Mouse (Mus musculus): ENCODE measurements around the gene Syt16. TPM values are rescaled to one million over a fixed set of nuclear protein-coding genes. Genes with fewer than 3 reads are reported as not detected.

The Syt16 gene
- total and polyA plus RNA-seq, 3 experiments, result 0.05 TPM; not detected in 2

DNA sequence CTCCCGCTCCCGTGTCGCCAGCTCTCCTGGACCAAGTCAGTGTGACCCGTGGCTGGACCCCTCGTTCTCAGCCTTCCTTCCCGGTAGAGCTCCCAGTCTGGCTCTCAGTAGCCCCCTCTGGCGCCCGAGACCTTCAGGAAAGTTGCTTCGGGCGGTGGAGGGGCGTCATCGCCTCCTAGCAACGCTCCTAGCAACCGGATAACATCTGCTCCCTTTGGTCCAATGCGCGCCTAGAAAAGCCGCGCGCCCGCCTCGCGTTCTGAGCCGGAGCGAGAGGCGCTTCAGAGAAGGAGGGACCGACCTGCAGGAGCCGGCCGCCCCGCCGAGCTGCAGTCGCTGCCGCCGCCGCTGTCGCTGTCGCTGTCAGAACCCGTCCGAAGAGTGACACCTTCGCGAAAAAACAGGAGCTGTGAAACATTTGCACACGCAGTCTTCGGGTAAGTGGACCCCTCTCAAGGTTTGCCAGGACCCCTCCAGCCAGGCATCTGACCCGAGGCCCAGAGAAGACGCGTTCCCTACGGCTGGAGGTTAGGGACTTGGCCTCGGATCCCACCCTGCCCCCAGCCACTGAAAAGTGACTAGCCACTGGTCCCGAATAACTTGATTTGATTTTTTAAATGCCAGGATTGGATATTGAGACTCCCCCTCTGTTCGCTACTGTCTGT lies 286.7 kb downstream of the Syt16 start:
- dilution Hi-C loops (cut with MboI; ENCODE audit: extremely low pct_ligation_motif_present, extremely low pct_unique_long_range_greater_than_20kb, low sequenced_read_pairs) (no loop called here), in situ Hi-C loops (cut with MboI; ENCODE audit: low pct_ligation_motif_present, low pct_unique_long_range_greater_than_20kb, low sequenced_read_pairs) (loop anchor here (25.0 kb wide), 1 partner anchor 272 kb away; no protein-coding TSS in a partner anchor)
- H3K9me3 ChIP-seq (replicated peaks; ENCODE audit: low read length), result no peaks in the 10 kb centered on the region
- H3K9ac ChIP-seq (ENCODE audit: insufficient read depth, low read depth), result no peak overlapping the region
- H3K4me1 ChIP-seq (ENCODE audit: control insufficient read depth in 1 of 2, insufficient read depth in 2 of 2), result peaks cover 4 to 18% of the 10 kb centered on the region in 2 experiments; a peak in 3 of 4 replicates
- H3K27ac ChIP-seq (ENCODE audit: insufficient read depth, low read depth), result no peak overlapping the region
- no peaks in the 10 kb centered on the region for H3K27me3 ChIP-seq (replicated peaks)
- H3K36me3 ChIP-seq (replicated peaks in 1 of 2; ENCODE audit: control insufficient read depth in 1 of 2, insufficient read depth in 1 of 2, low read length in 1 of 2), result no peaks in the 10 kb centered on the region
- H3K79me2 ChIP-seq (replicated peaks; ENCODE audit: control insufficient read depth, extremely low read depth, insufficient read depth, poor library complexity, severe bottlenecking), result no peaks in the 10 kb centered on the region
- H3K4me3 ChIP-seq (replicated peaks in 1 of 3; ENCODE audit: low read depth in 2 of 3, low read length in 2 of 3, poor library complexity in 1 of 3), result no peak overlapping the region
- no peak overlapping the region for H3K4me2 ChIP-seq (ENCODE audit: insufficient read depth, low read depth, poor library complexity, severe bottlenecking)
- DNase-seq (ENCODE audit: extremely low read depth), result no peak
- TF ChIP-seq MAFK (IDR thresholded peaks at IDR 0.05; ENCODE audit: insufficient replicate concordance, low read length), result no peak
- no peak for TF ChIP-seq GABPA (IDR thresholded peaks at IDR 0.05; ENCODE audit: insufficient replicate concordance, low read depth, low read length)
- TF ChIP-seq E2F4 (IDR thresholded peaks at IDR 0.05; ENCODE audit: insufficient replicate concordance, low read depth, low read length), result no peak
- TF ChIP-seq POLR2A (IDR thresholded peaks at IDR 0.05; ENCODE audit: low read depth, low read length), result no peak
- no peak for TF ChIP-seq EP300 (IDR thresholded peaks at IDR 0.05; ENCODE audit: low read length)
- TF ChIP-seq MAZ (IDR thresholded peaks at IDR 0.05; ENCODE audit: low read depth, low read length), result no peak
- TF ChIP-seq NRF1 (IDR thresholded peaks at IDR 0.05; ENCODE audit: low read depth, low read length), result no peak
- TF ChIP-seq MEF2A (IDR thresholded peaks at IDR 0.05; ENCODE audit: borderline replicate concordance, low read depth, low read length), result no peak
- no peak for TF ChIP-seq TBP (conservative IDR thresholded peaks at IDR 0.05; ENCODE audit: low read depth, low read length)
- no peak for TF ChIP-seq SMC3 (IDR thresholded peaks at IDR 0.05; ENCODE audit: low read depth, low read length)
- no peak for TF ChIP-seq POLR2AphosphoS2 (IDR thresholded peaks at IDR 0.05; ENCODE audit: low read depth, low read length)
- TF ChIP-seq USF2 (conservative IDR thresholded peaks at IDR 0.05; ENCODE audit: low read depth, low read length), result no peak
- TF ChIP-seq NELFE (IDR thresholded peaks at IDR 0.05; ENCODE audit: low read depth, low read length), result no peak
- TF ChIP-seq ELF1 (IDR thresholded peaks at IDR 0.05; ENCODE audit: low read depth, low read length), result no peak
- TF ChIP-seq ZKSCAN1 (IDR thresholded peaks at IDR 0.05; ENCODE audit: borderline replicate concordance, low read depth, low read length), result no peak
- TF ChIP-seq KAT2A (IDR thresholded peaks at IDR 0.05; ENCODE audit: insufficient replicate concordance, low read length), result no peak
- no peak for TF ChIP-seq ZMIZ1 (IDR thresholded peaks at IDR 0.05; ENCODE audit: low read depth, low read length)
- no peak for TF ChIP-seq HCFC1 (IDR thresholded peaks at IDR 0.05; ENCODE audit: low read depth, low read length)

DNA sequence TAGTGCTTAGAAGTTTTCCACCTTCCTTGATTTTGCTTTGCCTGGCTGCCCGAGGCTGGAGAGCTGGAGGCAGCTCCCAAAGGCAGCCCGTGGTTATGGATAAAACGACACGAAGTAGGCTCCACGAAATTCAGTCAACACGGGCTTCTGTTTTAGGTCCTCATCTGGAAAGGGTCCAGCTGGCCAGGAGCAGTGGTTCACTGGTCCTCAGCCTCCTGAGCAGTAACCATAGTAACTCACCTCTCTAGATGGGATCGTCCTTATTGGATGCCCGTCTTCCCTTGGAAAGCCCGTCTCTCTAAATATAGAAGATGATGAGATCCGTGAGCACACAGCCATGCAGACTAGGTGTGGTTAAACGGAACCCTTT lies 287.2 kb downstream of the Syt16 start:
- in situ Hi-C loops (cut with MboI; ENCODE audit: low pct_ligation_motif_present, low pct_unique_long_range_greater_than_20kb, low sequenced_read_pairs) (loop anchor here (25.0 kb wide), 1 partner anchor 272 kb away; no protein-coding TSS in a partner anchor), dilution Hi-C loops (cut with MboI; ENCODE audit: extremely low pct_ligation_motif_present, extremely low pct_unique_long_range_greater_than_20kb, low sequenced_read_pairs) (no loop called here)
- no peaks in the 10 kb centered on the region for H3K9me3 ChIP-seq (replicated peaks; ENCODE audit: low read length)
- H3K27ac ChIP-seq (ENCODE audit: insufficient read depth, low read depth), result no peak overlapping the region
- H3K9ac ChIP-seq (ENCODE audit: insufficient read depth, low read depth), result no peak overlapping the region
- peaks cover 4 to 18% of the 10 kb centered on the region in 2 experiments; a peak in 3 of 4 replicates for H3K4me1 ChIP-seq (ENCODE audit: control insufficient read depth in 1 of 2, insufficient read depth in 2 of 2)
- no peaks in the 10 kb centered on the region for H3K79me2 ChIP-seq (replicated peaks; ENCODE audit: control insufficient read depth, extremely low read depth, insufficient read depth, poor library complexity, severe bottlenecking)
- no peak overlapping the region for H3K4me2 ChIP-seq (ENCODE audit: insufficient read depth, low read depth, poor library complexity, severe bottlenecking)
- H3K4me3 ChIP-seq (replicated peaks in 1 of 3; ENCODE audit: low read depth in 2 of 3, low read length in 2 of 3, poor library complexity in 1 of 3), result no peak overlapping the region
- no peak for TF ChIP-seq SIN3A (IDR thresholded peaks at IDR 0.05; ENCODE audit: low read length)
- TF ChIP-seq MAX (IDR thresholded peaks at IDR 0.05; ENCODE audit: low read length), result no peak
- TF ChIP-seq TCF12 (IDR thresholded peaks at IDR 0.05; ENCODE audit: low read depth, low read length), result no peak
- TF ChIP-seq JUND (conservative IDR thresholded peaks at IDR 0.05; ENCODE audit: low read depth, low read length), result no peak
- no peak for TF ChIP-seq ZKSCAN1 (IDR thresholded peaks at IDR 0.05; ENCODE audit: borderline replicate concordance, low read depth, low read length)
- no peak for TF ChIP-seq NRF1 (IDR thresholded peaks at IDR 0.05; ENCODE audit: low read depth, low read length)
- no peak for TF ChIP-seq MXI1 (IDR thresholded peaks at IDR 0.05; ENCODE audit: low read depth, low read length)
- TF ChIP-seq IRF4 (IDR thresholded peaks at IDR 0.05; ENCODE audit: low read depth, low read length), result no peak
- TF ChIP-seq USF1 (IDR thresholded peaks at IDR 0.05; ENCODE audit: low read depth, low read length), result no peak
- no peak for TF ChIP-seq MAZ (IDR thresholded peaks at IDR 0.05; ENCODE audit: low read depth, low read length)
- no peak for TF ChIP-seq USF2 (conservative IDR thresholded peaks at IDR 0.05; ENCODE audit: low read depth, low read length)
- TF ChIP-seq POLR2AphosphoS2 (IDR thresholded peaks at IDR 0.05; ENCODE audit: low read depth, low read length), result no peak
- no peak for TF ChIP-seq ETS1 (conservative IDR thresholded peaks at IDR 0.05; ENCODE audit: low read depth, low read length)
- TF ChIP-seq EP300 (IDR thresholded peaks at IDR 0.05; ENCODE audit: low read length), result no peak
- TF ChIP-seq HCFC1 (IDR thresholded peaks at IDR 0.05; ENCODE audit: low read depth, low read length), result no peak
- no peak for TF ChIP-seq NELFE (IDR thresholded peaks at IDR 0.05; ENCODE audit: low read depth, low read length)
- no peak for TF ChIP-seq ZNF384 (IDR thresholded peaks at IDR 0.05; ENCODE audit: low read depth, low read length)
- TF ChIP-seq E2F4 (IDR thresholded peaks at IDR 0.05; ENCODE audit: insufficient replicate concordance, low read depth, low read length), result no peak
- TF ChIP-seq BHLHE40 (IDR thresholded peaks at IDR 0.05; ENCODE audit: low read depth, low read length), result no peak
- no peak for TF ChIP-seq UBTF (IDR thresholded peaks at IDR 0.05; ENCODE audit: low read depth, low read length)
- no peaks in the 10 kb centered on the region for H3K36me3 ChIP-seq (replicated peaks in 1 of 2; ENCODE audit: control insufficient read depth in 1 of 2, insufficient read depth in 1 of 2, low read length in 1 of 2)
- no peak for DNase-seq (ENCODE audit: extremely low read depth)
- H3K27me3 ChIP-seq (replicated peaks), result no peaks in the 10 kb centered on the region
